Comparison of ENCODE assay signal across 17 mouse cellular contexts in genomic region chr6:8780618-8781017, GRCm38 (mm10).
"Had no signal": no experiment of that assay in that cellular context is flagged by ENCODE, and none has a peak within 500 bp of the region (broad histone marks: within the 10 kb centered on the region; RNA-seq: fewer than 3 reads in every experiment).

No protein-coding gene starts in this region.

- H3K4me3 ChIP-seq: midbrain, embryonic 10.5 days; midbrain, embryonic 12.5 days; neural tube, embryonic 12.5 days had no signal

- ATAC-seq: midbrain, embryonic 16.5 days had no signal

- H3K27ac ChIP-seq: liver, embryonic 14.5 days; midbrain, embryonic 10.5 days; midbrain, embryonic 12.5 days; neural tube, embryonic 12.5 days had no signal

- H3K27me3 ChIP-seq: neural tube, embryonic 12.5 days had no signal

- H3K4me2 ChIP-seq: lung, embryonic 14.5 days; midbrain, embryonic 12.5 days; neural tube, embryonic 12.5 days had no signal

- H3K9ac ChIP-seq: liver, embryonic 14.5 days; lung, embryonic 14.5 days; midbrain, embryonic 12.5 days; neural tube, embryonic 12.5 days had no signal

- DNase-seq: lung, adult 18-20 months; lung, embryonic 14.5 days; lung, postnatal 10 days; lung, postnatal 4 days; midbrain, embryonic 14.5 days; right cerebral cortex, adult 18-20 months; right cerebral cortex, postnatal 25 days; right cerebral cortex, postnatal 4 days; spleen, adult 18-20 months; thymus, adult 18-20 months; thymus, postnatal 14 days; thymus, postnatal 36 days had no signal

- H3K9me3 ChIP-seq: midbrain, embryonic 10.5 days; midbrain, embryonic 12.5 days; neural tube, embryonic 12.5 days had no signal

- H3K36me3 ChIP-seq: midbrain, embryonic 10.5 days; midbrain, embryonic 12.5 days; neural tube, embryonic 12.5 days had no signal
